Mouse (Mus musculus): ENCODE measurements around the gene Gabre. TPM values are rescaled to one million over a fixed set of nuclear protein-coding genes. Genes with fewer than 3 reads are reported as not detected.

Gene Gabre
- polyA plus RNA-seq, 2 experiments = 3.9 to 18.2 TPM

GRCm38 (mm10) chrX:72221717-72222116 lies 52.9 kb downstream of the Gabre start, which contains the start of gene Magea4:
Gene Magea4 (plus strand): TSS chrX:72222017.
- H3K27me3 ChIP-seq (ENCODE audit: control insufficient read depth, insufficient read depth, low read length) = no peaks in the 10 kb centered on the region
- no peak within 1 kb of the TSS for H3K4me3 ChIP-seq (replicated peaks; ENCODE audit: low read length)
- no peak for TF ChIP-seq POLR2A (IDR thresholded peaks at IDR 0.05; ENCODE audit: borderline replicate concordance, extremely low read depth, insufficient read depth, insufficient read length)
- H3K4me1 ChIP-seq (ENCODE audit: control insufficient read depth, insufficient read depth, low read length) = no peaks in the 10 kb centered on the region
- no peaks in the 10 kb centered on the region for H3K9me3 ChIP-seq (ENCODE audit: control insufficient read depth, low read length)
- no peak within 1 kb of the TSS for H3K4me2 ChIP-seq (replicated peaks; ENCODE audit: low read depth, low read length, severe bottlenecking)
- 74% methylated on average over 2 of the region's 2 CpGs for WGBS
- H3K36me3 ChIP-seq (ENCODE audit: control insufficient read depth, insufficient read depth, low read length) = no peaks in the 10 kb centered on the region
- ATAC-seq (ENCODE audit: low FRiP score, low read depth) = no peak
- DNase-seq (ENCODE audit: low spot score) = no peak
- H3K27ac ChIP-seq (replicated peaks; ENCODE audit: low read depth, low read length) = no peak within 1 kb of the TSS
- no peak within 1 kb of the TSS for H3K9ac ChIP-seq (ENCODE audit: low read depth, low read length, severe bottlenecking)

MicroRNA genes within 50 kb of the gene (microRNA counts, 519-probe panel; counts per million panel counts)
- microRNA mmu-miR-224 (2,013 counts per million, percentile 26 among the panel's probes with 10 or more counts), microRNA mmu-miR-452 (not detected)

Small RNA genes within 50 kb of the gene (microRNA-seq; reads per million reads assigned to microRNA genes)
- gene Mir224 (572 reads per million, percentile 66 among the genes with 10 or more reads in this experiment), gene Mir452 (54.5 reads per million, percentile 38 among the genes with 10 or more reads in this experiment)

Other genes with a start within 250 kb of the Gabre start
- not detected in 2 replicates for gene Magea4, start 52.8 kb downstream of the Gabre start, polyA plus RNA-seq (2012; rRNA removed)
- gene Magea4, start 52.8 kb downstream of the Gabre start, polyA plus RNA-seq (2014; fragmentation: Nextera tagmentation; extraction: Ambion mirVana) = not detected in 2 replicates
- gene Magea10, start 112.1 kb upstream of the Gabre start, polyA plus RNA-seq (2012; rRNA removed) = not detected in 2 replicates
- 0.11 TPM in 1 of 2 replicates, not detected in the other for gene Magea10, start 112.1 kb upstream of the Gabre start, polyA plus RNA-seq (2014; fragmentation: Nextera tagmentation; extraction: Ambion mirVana)